In genomic region chr6:39724866-39725711, GRCm38 (mm10) we compare ENCODE assay signal across 8 mouse cellular contexts. TPM values are rescaled to one million over a fixed set of nuclear protein-coding genes. Genes with fewer than 3 reads are reported as not detected.
DNase-seq lines count a peak whose midpoint lies in the region; ATAC-seq and TF ChIP-seq lines count a peak whose summit lies in the region.

Gene Braf (minus strand): TSS chr6:39725463.

- no peaks in the 10 kb centered on the region for H3K36me3 ChIP-seq in C2C12 (ENCODE audit: control insufficient read depth, insufficient read depth)
- no peaks in the 10 kb centered on the region for H3K36me3 ChIP-seq in erythroblast, embryonic 14.5 days (ENCODE audit: control insufficient read depth)
- no peaks in the 10 kb centered on the region for H3K36me3 ChIP-seq in heart, embryonic 12.5 days
- no peaks in the 10 kb centered on the region for H3K36me3 ChIP-seq in kidney, postnatal 0 days (ENCODE audit: insufficient read depth, low read length)
- H3K36me3 ChIP-seq in liver, embryonic 11.5 days (ENCODE audit: control insufficient read depth, insufficient read depth, low read length) = no peaks in the 10 kb centered on the region
- H3K36me3 ChIP-seq in stomach, embryonic 14.5 days (ENCODE audit: control insufficient read depth, insufficient read depth, low read length) = no peaks in the 10 kb centered on the region

- peaks cover 39% of the 10 kb centered on the region for H3K79me2 ChIP-seq in C2C12 (ENCODE audit: control insufficient read depth, insufficient read depth)

- H3ac ChIP-seq in C2C12 (ENCODE audit: control insufficient read depth, insufficient read length, low read depth) = peak within 1 kb of the TSS; percentile 64

- peak within 1 kb of the TSS; percentile 76 for H3K4me3 ChIP-seq in C2C12 (ENCODE audit: insufficient read depth, poor library complexity, severe bottlenecking)
- H3K4me3 ChIP-seq in erythroblast, embryonic 14.5 days (replicated peaks) = peak within 1 kb of the TSS; percentile 74
- peak within 1 kb of the TSS; percentile 72 for H3K4me3 ChIP-seq in heart, embryonic 12.5 days
- peak within 1 kb of the TSS; percentile 97 for H3K4me3 ChIP-seq in kidney, postnatal 0 days (replicated peaks; ENCODE audit: low read depth, low read length)
- peak within 1 kb of the TSS; percentile 94 for H3K4me3 ChIP-seq in liver, embryonic 11.5 days (ENCODE audit: low read depth, low read length)
- H3K4me3 ChIP-seq in stomach, embryonic 14.5 days (ENCODE audit: low read depth, low read length) = peak within 1 kb of the TSS; percentile 95

- peak within 1 kb of the TSS; percentile 89 for H3K9ac ChIP-seq in heart, embryonic 12.5 days
- H3K9ac ChIP-seq in kidney, postnatal 0 days (ENCODE audit: low read depth, low read length) = peak within 1 kb of the TSS; percentile 92
- peak within 1 kb of the TSS; percentile 96 for H3K9ac ChIP-seq in liver, embryonic 11.5 days (ENCODE audit: low read depth, low read length)
- peak within 1 kb of the TSS; percentile 90 for H3K9ac ChIP-seq in stomach, embryonic 14.5 days (replicated peaks; ENCODE audit: low read depth, low read length)

- DNase-seq in brain, embryonic 14.5 days (ENCODE audit: low read depth) = peak; percentile 94
- peak; percentile 92 for DNase-seq in kidney, postnatal 0 days (ENCODE audit: low spot score)
- DNase-seq in liver, embryonic 11.5 days (ENCODE audit: low spot score) = peak; percentile 81
- peak; percentile 96 for DNase-seq in naive thymus-derived CD4-positive, alpha-beta T cell, adult 2 months (ENCODE audit: low read depth)

- peak within 1 kb of the TSS; percentile 83 for H3K4me2 ChIP-seq in heart, embryonic 12.5 days
- H3K4me2 ChIP-seq in kidney, postnatal 0 days (ENCODE audit: low read length) = peak within 1 kb of the TSS; percentile 77
- H3K4me2 ChIP-seq in liver, embryonic 11.5 days = peak within 1 kb of the TSS; percentile 78
- H3K4me2 ChIP-seq in stomach, embryonic 14.5 days (replicated peaks; ENCODE audit: low read depth, low read length) = peak within 1 kb of the TSS; percentile 86

- H3K4me1 ChIP-seq in erythroblast, embryonic 14.5 days (ENCODE audit: control insufficient read depth) = peaks cover 27% of the 10 kb centered on the region
- H3K4me1 ChIP-seq in heart, embryonic 12.5 days (replicated peaks) = peaks cover 22% of the 10 kb centered on the region
- 0 out of 2 replicates have a peak, but pooled peaks cover 4% of the 10 kb centered on the region for H3K4me1 ChIP-seq in kidney, postnatal 0 days (replicated peaks; ENCODE audit: insufficient read depth, low read length)
- peaks cover 15% of the 10 kb centered on the region; the same call in 1 of the 2 replicates for H3K4me1 ChIP-seq in liver, embryonic 11.5 days (replicated peaks; ENCODE audit: control insufficient read depth, insufficient read depth, low read length)
- peaks cover 23% of the 10 kb centered on the region for H3K4me1 ChIP-seq in stomach, embryonic 14.5 days (ENCODE audit: control insufficient read depth, insufficient read depth, low read length)

- peaks cover 26% of the 10 kb centered on the region for H3K79me3 ChIP-seq in C2C12 (ENCODE audit: low read depth)

- WGBS in heart, embryonic 12.5 days = 3% methylated on average over 80 of the region's 101 CpGs
- WGBS in kidney, postnatal 0 days = under 1% methylated on average over 51 of the region's 101 CpGs
- 1% methylated on average over 70 of the region's 101 CpGs for whole genome bisulfite sequencing in liver, embryonic 11.5 days
- under 1% methylated on average over 65 of the region's 101 CpGs for WGBS in stomach, embryonic 14.5 days

- H3K9me3 ChIP-seq in erythroblast, embryonic 14.5 days (ENCODE audit: control insufficient read depth, low read length) = no peaks in the 10 kb centered on the region
- no peaks in the 10 kb centered on the region for H3K9me3 ChIP-seq in heart, embryonic 12.5 days (replicated peaks)
- no peaks in the 10 kb centered on the region for H3K9me3 ChIP-seq in kidney, postnatal 0 days (replicated peaks; ENCODE audit: low read length)
- no peaks in the 10 kb centered on the region for H3K9me3 ChIP-seq in liver, embryonic 11.5 days (ENCODE audit: control insufficient read depth, low read length)
- no peaks in the 10 kb centered on the region for H3K9me3 ChIP-seq in stomach, embryonic 14.5 days (ENCODE audit: control insufficient read depth, low read depth, low read length)

- ATAC-seq in heart, embryonic 12.5 days (ENCODE audit: insufficient number of reproducible peaks, low FRiP score) = peak; percentile 93
- ATAC-seq in kidney, postnatal 0 days (replicated peaks; ENCODE audit: low FRiP score, low read depth) = peak; percentile 92
- ATAC-seq in liver, embryonic 11.5 days (replicated peaks; ENCODE audit: low FRiP score) = peak; percentile 87
- peak; percentile 89 for ATAC-seq in stomach, embryonic 14.5 days (ENCODE audit: insufficient number of reproducible peaks, insufficient read depth, low FRiP score, low read depth)

- TF ChIP-seq POLR2A in brain, embryonic 14.5 days (IDR thresholded peaks at IDR 0.05; ENCODE audit: borderline replicate concordance, extremely low read depth, insufficient read depth, insufficient read length, poor library complexity, severe bottlenecking) = 0 out of 2 replicates have a peak, but pooled peaks have one; percentile 48

- TF ChIP-seq CTCF in C2C12 (IDR thresholded peaks at IDR 0.05; ENCODE audit: control insufficient read depth, insufficient read depth, insufficient read length) = no peak
- TF ChIP-seq CTCF in brain, embryonic 14.5 days (IDR thresholded peaks at IDR 0.05; ENCODE audit: borderline replicate concordance, extremely low read depth, insufficient read depth, insufficient read length) = peak; percentile 9; the same call in 1 of the 2 replicates
- peak; percentile 12; the same call in 1 of the 2 replicates for TF ChIP-seq CTCF in kidney, postnatal 0 days (IDR thresholded peaks at IDR 0.05; ENCODE audit: low read depth)

- peak within 1 kb of the TSS; percentile 95 for H3K27ac ChIP-seq in heart, embryonic 12.5 days (ENCODE audit: poor library complexity, severe bottlenecking)
- H3K27ac ChIP-seq in kidney, postnatal 0 days = peak within 1 kb of the TSS; percentile 96
- peak within 1 kb of the TSS; percentile 93 for H3K27ac ChIP-seq in liver, embryonic 11.5 days (ENCODE audit: low read depth, low read length)
- H3K27ac ChIP-seq in stomach, embryonic 14.5 days (ENCODE audit: low read length) = peak within 1 kb of the TSS; percentile 95

- H3K27me3 ChIP-seq in C2C12 (ENCODE audit: control insufficient read depth, insufficient read depth, insufficient read length) = no peaks in the 10 kb centered on the region
- H3K27me3 ChIP-seq in erythroblast, embryonic 14.5 days (ENCODE audit: control insufficient read depth) = no peaks in the 10 kb centered on the region
- H3K27me3 ChIP-seq in heart, embryonic 12.5 days (replicated peaks) = no peaks in the 10 kb centered on the region
- no peaks in the 10 kb centered on the region for H3K27me3 ChIP-seq in kidney, postnatal 0 days (ENCODE audit: insufficient read depth, low read length)
- no peaks in the 10 kb centered on the region for H3K27me3 ChIP-seq in liver, embryonic 11.5 days (replicated peaks; ENCODE audit: control insufficient read depth, insufficient read depth, low read length)
- no peaks in the 10 kb centered on the region for H3K27me3 ChIP-seq in stomach, embryonic 14.5 days (ENCODE audit: control insufficient read depth, insufficient read depth, low read length)

TF ChIP-seq in C2C12, 6 proteins besides CTCF, POLR2A, EP300 and RAD21:
- TF ChIP-seq MAX (IDR thresholded peaks at IDR 0.05) (no peak), MYOD1 (IDR thresholded peaks at IDR 0.05; ENCODE audit: control insufficient read depth, insufficient read length, low read depth) (no peak), USF1 (IDR thresholded peaks at IDR 0.05; ENCODE audit: low read depth) (no peak), FOSL1 (IDR thresholded peaks at IDR 0.05; ENCODE audit: insufficient read depth, low read length, poor library complexity, severe bottlenecking) (no peak), CEBPB (IDR thresholded peaks at IDR 0.05; ENCODE audit: low read depth) (no peak), MYOG (IDR thresholded peaks at IDR 0.05; ENCODE audit: control insufficient read depth, extremely low read depth, insufficient read length) (no peak)

RNA-seq across cellular contexts. Expression of gene Braf, which starts in this region (rescaled TPM):
- polyA plus RNA-seq in C2C12 (2012; fragmentation: generic; extraction: Trizol) = 2.2 TPM
- polyA plus RNA-seq in brain, embryonic 14.5 days (2012; rRNA removed) = 24.0 and 26.9 TPM in 2 replicates
- polyA plus RNA-seq in erythroblast, embryonic 14.5 days (2012) = 0.10 and 0.13 TPM in 2 replicates
- polyA plus RNA-seq in heart, embryonic 12.5 days (2016; fragmentation: Nextera tagmentation; extraction: Ambion mirVana) = 14.6 and 16.0 TPM in 2 replicates
- polyA plus RNA-seq in kidney, postnatal 0 days (2015; fragmentation: Nextera tagmentation; extraction: Ambion mirVana) = 7.6 and 8.4 TPM in 2 replicates
- 12.2 and 13.4 TPM in 2 replicates for polyA plus RNA-seq in liver, embryonic 11.5 days (2014; fragmentation: Nextera tagmentation; extraction: Ambion mirVana)
- 19.0 and 19.8 TPM in 2 replicates for polyA plus RNA-seq in stomach, embryonic 14.5 days (2014; fragmentation: Nextera tagmentation; extraction: Ambion mirVana)

Comparison
In these comparisons a context has a peak if more than half of its experiments do, and no peak if none do; other contexts are left out.
1. Peak in every context shown above with its lines: DNase-seq, ATAC-seq, H3K4me3 ChIP-seq and H3K27ac ChIP-seq.